Mouse (Mus musculus) cortical plate, adult 2 months (tissue): ENCODE data around the gene Gm4871.

Source experiments
- CTCF ChIP-seq: fragments of 200-500 bp; IDR thresholded peaks from 2 replicates; pipeline ENCODE4 v1.5.1; 2011; ENCODE audit warnings: mild to moderate bottlenecking, control low read depth, low read length; ENCODE audit not compliant: insufficient read depth; ENCODE audit errors: extremely low read depth
- POLR2A ChIP-seq: fragments of 200-500 bp; IDR thresholded peaks from 2 replicates; pipeline ENCODE4 v1.6.1; 2011; ENCODE audit warnings: mild to moderate bottlenecking, low read length, control low read depth; ENCODE audit not compliant: insufficient read depth; ENCODE audit errors: extremely low read depth

DNA sequence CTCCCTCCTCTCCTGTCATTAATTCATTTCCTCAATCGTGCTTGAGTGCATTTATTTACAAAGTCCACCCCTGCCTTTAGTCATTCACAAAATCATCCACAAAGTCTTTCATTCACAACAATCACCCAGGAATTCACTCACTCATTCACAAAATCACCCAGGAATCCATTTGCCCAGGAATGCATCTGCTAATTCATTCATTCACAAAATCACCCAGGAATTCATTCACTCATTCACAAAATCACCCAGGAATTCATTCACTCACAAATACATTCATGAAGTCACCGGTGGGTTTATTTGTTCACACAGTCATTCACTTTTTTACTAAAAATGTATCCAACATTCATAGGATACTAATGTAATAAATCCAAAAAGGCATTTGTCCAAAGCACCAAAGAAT is 42.5 kb downstream of the Gm4871 start:
- TF ChIP-seq POLR2A (no peak), CTCF (no peak)
